Mouse (Mus musculus) megakaryocyte, embryonic 14.5 days (primary cell): Measurements from ENCODE around the gene Ptprg. TPM values are rescaled to one million over a fixed set of nuclear protein-coding genes. Genes with fewer than 3 reads are reported as not detected.

Experiments
- H3K27me3 ChIP-seq: replicated peaks from 2 replicates; pipeline ENCODE3; 2012; ENCODE audit warnings: inconsistent platforms
- H3K36me3 ChIP-seq: replicated peaks from 2 replicates; pipeline ENCODE3; 2012; ENCODE audit warnings: low read length, inconsistent platforms, mixed read lengths
- H3K4me1 ChIP-seq: 2 replicates; pipeline ENCODE4 v1.6.1; 2012; ENCODE audit warnings: inconsistent platforms
- H3K4me3 ChIP-seq: replicated peaks from 2 replicates; pipeline ENCODE3; 2012; ENCODE audit warnings: moderate library complexity, mild to moderate bottlenecking, inconsistent platforms
- H3K9me3 ChIP-seq: 2 replicates; pipeline ENCODE4 v1.6.1; 2012; ENCODE audit warnings: inconsistent platforms
- FLI1 ChIP-seq: IDR thresholded peaks from 2 replicates; pipeline ENCODE4 v1.6.1; 2012; ENCODE audit warnings: low read length, inconsistent platforms, mixed read lengths
- GATA1 ChIP-seq: IDR thresholded peaks from 3 replicates; pipeline ENCODE4 v1.6.1; 2012; ENCODE audit warnings: mixed read lengths, low read length, inconsistent platforms, borderline replicate concordance
- polyA plus RNA-seq: library from polyadenylated mRNA; stranded (reverse); fragments of >175 nt; gene quantifications from 2 replicates; pipeline ENCODE4 v1.2.3, GENCODE M21; 2012; ENCODE audit warnings: low replicate concordance; ENCODE audit not compliant: insufficient read depth

Ptprg gene
- polyA plus RNA-seq, 1 experiment: 0.09 TPM

- no peak overlapping the region for H3K4me3 ChIP-seq
- no peaks in the 10 kb centered on the region for H3K9me3 ChIP-seq
- TF ChIP-seq GATA1: no peak
- no peak for TF ChIP-seq FLI1
- no peaks in the 10 kb centered on the region for H3K4me1 ChIP-seq
- H3K36me3 ChIP-seq: no peaks in the 10 kb centered on the region
- no peaks in the 10 kb centered on the region for H3K27me3 ChIP-seq
Measured at GRCm38 (mm10) chr14:11690066-11690465, 136.7 kb downstream of the Ptprg start.

DNA sequence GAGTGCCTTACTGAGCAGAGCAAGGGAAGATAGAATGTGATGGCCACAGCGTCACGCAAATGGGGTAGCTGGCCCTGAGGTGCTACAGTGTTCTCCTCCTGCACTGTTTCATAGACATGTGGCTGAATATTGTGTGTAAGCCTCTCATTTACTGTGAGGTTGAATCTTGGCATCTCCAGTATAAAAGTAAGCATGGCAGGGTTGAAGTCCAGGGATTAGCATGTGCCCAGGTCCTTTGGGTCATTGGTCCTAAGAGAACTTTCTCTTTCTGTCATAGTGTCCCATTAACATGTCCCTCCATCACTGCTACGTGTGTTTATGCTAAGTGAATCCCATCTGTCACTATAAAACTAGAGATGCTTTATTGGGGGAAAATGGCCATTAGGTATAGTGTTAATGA is 138.2 kb downstream of the Ptprg start:
- no peak overlapping the region for H3K4me3 ChIP-seq
- H3K36me3 ChIP-seq: no peaks in the 10 kb centered on the region
- no peaks in the 10 kb centered on the region for H3K27me3 ChIP-seq
- no peaks in the 10 kb centered on the region for H3K4me1 ChIP-seq
- TF ChIP-seq GATA1 (no peak), FLI1 (no peak)
- no peaks in the 10 kb centered on the region for H3K9me3 ChIP-seq

GRCm38 (mm10) chr14:11698880-11699279 is 145.5 kb downstream of the Ptprg start:
- H3K36me3 ChIP-seq: no peaks in the 10 kb centered on the region
- H3K9me3 ChIP-seq: no peaks in the 10 kb centered on the region
- no peaks in the 10 kb centered on the region for H3K27me3 ChIP-seq
- no peak overlapping the region for H3K4me3 ChIP-seq
- no peaks in the 10 kb centered on the region for H3K4me1 ChIP-seq
- TF ChIP-seq GATA1: no peak
- no peak for TF ChIP-seq FLI1

- no peaks in the 10 kb centered on the region for H3K27me3 ChIP-seq
- H3K4me3 ChIP-seq: no peak overlapping the region
- TF ChIP-seq GATA1 (no peak), FLI1 (no peak)
- no peaks in the 10 kb centered on the region for H3K9me3 ChIP-seq
- no peaks in the 10 kb centered on the region for H3K36me3 ChIP-seq
- no peaks in the 10 kb centered on the region for H3K4me1 ChIP-seq
Measured at GRCm38 (mm10) chr14:11699654-11700053, 146.3 kb downstream of the Ptprg start.

DNA sequence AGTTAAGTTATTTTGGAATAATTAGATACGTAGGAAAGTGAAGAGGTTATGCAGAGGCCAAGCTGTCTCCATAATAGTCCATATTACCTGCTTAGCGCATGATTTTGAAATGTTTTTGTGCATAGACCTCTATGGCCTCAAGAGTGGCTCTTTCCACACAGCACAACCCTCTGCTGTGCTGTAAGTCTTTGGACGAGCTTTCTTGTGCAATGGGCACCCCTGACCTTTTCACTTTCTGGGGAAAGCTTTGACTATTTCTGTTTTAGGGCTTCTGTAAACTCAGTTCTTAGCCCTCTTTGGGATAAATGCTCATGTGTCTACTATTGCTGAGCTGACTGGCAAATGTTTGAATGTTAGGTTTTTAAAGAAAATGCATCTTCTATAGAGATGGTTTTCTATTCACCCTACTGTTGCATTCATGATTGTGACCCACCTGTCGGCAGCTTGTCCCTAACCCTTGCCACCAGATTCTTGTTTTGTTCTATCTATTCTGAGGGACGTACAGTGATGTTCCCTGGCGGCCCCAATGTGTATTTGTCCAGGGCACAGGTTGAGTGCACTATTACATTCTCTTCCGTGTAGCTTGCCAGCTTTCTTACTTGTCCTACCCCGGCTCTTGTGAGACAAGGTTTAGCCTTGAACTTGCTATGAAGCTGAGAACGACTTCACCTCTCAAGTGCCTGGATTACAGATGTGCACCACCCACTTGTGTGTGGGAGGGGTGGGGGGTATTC is 148.4 kb downstream of the Ptprg start:
- H3K4me3 ChIP-seq: no peak overlapping the region
- H3K4me1 ChIP-seq: no peaks in the 10 kb centered on the region
- no peaks in the 10 kb centered on the region for H3K27me3 ChIP-seq
- H3K36me3 ChIP-seq: no peaks in the 10 kb centered on the region
- H3K9me3 ChIP-seq: no peaks in the 10 kb centered on the region
- TF ChIP-seq FLI1 (no peak), GATA1 (no peak)

- H3K4me1 ChIP-seq: no peaks in the 10 kb centered on the region
- no peaks in the 10 kb centered on the region for H3K27me3 ChIP-seq
- TF ChIP-seq FLI1 (no peak), GATA1 (no peak)
- H3K9me3 ChIP-seq: no peaks in the 10 kb centered on the region
- no peak overlapping the region for H3K4me3 ChIP-seq
- H3K36me3 ChIP-seq: no peaks in the 10 kb centered on the region
Measured at GRCm38 (mm10) chr14:11702770-11703477, 149.6 kb downstream of the Ptprg start.

DNA sequence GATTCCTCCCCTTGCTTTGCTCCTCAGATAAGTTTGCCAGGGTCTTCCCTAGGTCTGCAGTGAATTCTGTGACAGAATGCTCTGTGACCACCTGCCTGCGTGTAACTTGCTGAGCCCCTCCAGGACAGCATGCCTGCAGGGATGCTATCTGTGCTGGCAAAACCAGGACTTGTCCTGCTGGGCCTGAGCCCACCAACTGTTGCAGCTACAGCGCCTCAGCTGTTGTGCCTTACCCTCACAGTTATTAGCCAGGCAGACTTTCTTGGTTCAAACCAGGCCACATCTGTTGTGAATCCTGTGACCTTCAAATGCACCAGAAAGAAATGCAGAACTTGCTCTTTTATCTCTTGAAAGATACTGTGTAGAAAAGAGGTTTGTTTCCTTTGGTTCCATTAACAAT is 151.5 kb downstream of the Ptprg start:
- H3K27me3 ChIP-seq: no peaks in the 10 kb centered on the region
- no peaks in the 10 kb centered on the region for H3K36me3 ChIP-seq
- H3K4me3 ChIP-seq: no peak overlapping the region
- H3K4me1 ChIP-seq: no peaks in the 10 kb centered on the region
- no peaks in the 10 kb centered on the region for H3K9me3 ChIP-seq
- no peak for TF ChIP-seq FLI1
- no peak for TF ChIP-seq GATA1

- no peaks in the 10 kb centered on the region for H3K36me3 ChIP-seq
- H3K4me1 ChIP-seq: no peaks in the 10 kb centered on the region
- no peak for TF ChIP-seq FLI1
- TF ChIP-seq GATA1: no peak
- H3K4me3 ChIP-seq: no peak overlapping the region
- no peaks in the 10 kb centered on the region for H3K27me3 ChIP-seq
- peaks cover 15% of the 10 kb centered on the region for H3K9me3 ChIP-seq
Measured at GRCm38 (mm10) chr14:11709352-11709751, 156.0 kb downstream of the Ptprg start.

DNA sequence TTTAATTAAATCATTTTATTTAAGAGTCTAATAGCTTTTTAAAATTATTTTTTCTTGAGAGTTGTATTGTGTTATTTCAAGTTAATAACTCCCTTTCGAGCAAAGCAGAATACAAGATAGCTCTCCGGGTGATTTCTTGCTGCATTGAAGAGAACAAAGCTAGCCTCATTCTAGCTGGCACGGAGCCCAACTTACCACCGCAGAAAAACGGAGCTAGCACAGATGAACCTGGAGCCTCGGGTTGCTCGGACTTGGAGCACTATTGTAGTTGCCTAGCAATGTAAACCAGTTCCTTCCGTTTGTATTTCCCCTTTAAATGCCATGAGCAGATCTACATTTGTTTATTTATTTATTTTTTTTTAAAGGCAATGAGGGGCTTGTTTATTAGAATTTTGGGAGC is 156.5 kb downstream of the Ptprg start:
- Histone ChIP-seq H3K36me3 (no peaks in the 10 kb centered on the region), H3K4me1 (no peaks in the 10 kb centered on the region), H3K27me3 (no peaks in the 10 kb centered on the region), H3K4me3 (no peak overlapping the region), H3K9me3 (peaks cover 15% of the 10 kb centered on the region)
- no peak for TF ChIP-seq GATA1
- TF ChIP-seq FLI1: no peak

- H3K4me1 ChIP-seq: no peaks in the 10 kb centered on the region
- H3K4me3 ChIP-seq: no peak overlapping the region
- peaks cover 15% of the 10 kb centered on the region for H3K9me3 ChIP-seq
- no peaks in the 10 kb centered on the region for H3K36me3 ChIP-seq
- TF ChIP-seq GATA1 (no peak), FLI1 (no peak)
- H3K27me3 ChIP-seq: no peaks in the 10 kb centered on the region
Measured at GRCm38 (mm10) chr14:11710410-11711122, 157.2 kb downstream of the Ptprg start.
